Mouse (Mus musculus): ENCODE results near the gene Capza2.

Gene Capza2

GRCm38 (mm10) chr6:17635615-17636284, at the start of gene Capza2:
Gene Capza2, plus strand, starts transcription at chr6:17636234.
- in situ Hi-C loops (cut with MboI; ENCODE audit: low sequenced_read_pairs) = no loop called here

GRCm38 (mm10) chr6:17589049-17589952, 46.7 kb upstream of the Capza2 start:
- in situ Hi-C loops (cut with MboI; ENCODE audit: low sequenced_read_pairs) = loop anchor here (5.0 kb wide), 1 partner anchor 227 kb away; no protein-coding TSS in a partner anchor

GRCm38 (mm10) chr6:17589953-17590627, 45.9 kb upstream of the Capza2 start:
- in situ Hi-C loops (cut with MboI; ENCODE audit: low sequenced_read_pairs) = loop anchor here (5.0 to 10.0 kb wide), 2 partner anchors 228 to 485 kb away; no protein-coding TSS in a partner anchor

- in situ Hi-C loops (cut with MboI; ENCODE audit: low sequenced_read_pairs) = loop anchor here (10.0 kb wide), 1 partner anchor 489 kb away; no protein-coding TSS in a partner anchor
Measured at GRCm38 (mm10) chr6:17593971-17594370, 42.1 kb upstream of the Capza2 start.

- in situ Hi-C loops (cut with MboI; ENCODE audit: low sequenced_read_pairs) = loop anchor here (10.0 kb wide), 1 partner anchor 491 kb away; no protein-coding TSS in a partner anchor
Measured at GRCm38 (mm10) chr6:17595712-17596462, 40.1 kb upstream of the Capza2 start.

DNA sequence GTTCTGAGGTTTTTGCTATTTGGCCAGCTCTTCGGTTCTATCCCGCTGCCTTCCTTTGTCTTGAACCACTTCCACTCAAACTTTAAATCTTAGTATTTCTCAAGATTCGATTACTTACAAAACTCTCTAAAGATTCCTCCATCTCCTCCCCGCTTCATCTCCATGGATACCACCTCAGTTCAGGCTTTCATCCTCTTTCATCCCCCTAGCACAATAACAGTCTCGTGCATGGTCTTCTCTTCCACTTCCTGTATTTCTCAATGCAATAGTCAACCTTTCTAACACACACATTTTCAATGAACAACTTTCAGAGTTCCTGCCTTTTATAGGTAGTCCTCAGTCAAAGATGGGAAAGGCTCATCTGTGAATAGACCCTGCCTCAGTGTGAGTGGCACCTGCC, 36.7 kb upstream of the Capza2 start:
- in situ Hi-C loops (cut with MboI; ENCODE audit: low sequenced_read_pairs) = loop anchor here (10.0 kb wide), 1 partner anchor 495 kb away; no protein-coding TSS in a partner anchor

GRCm38 (mm10) chr6:17601526-17601925, 34.5 kb upstream of the Capza2 start:
- in situ Hi-C loops (cut with MboI; ENCODE audit: low sequenced_read_pairs) = no loop called here

GRCm38 (mm10) chr6:17606915-17607314, 29.1 kb upstream of the Capza2 start:
- in situ Hi-C loops (cut with MboI; ENCODE audit: low sequenced_read_pairs) = no loop called here

DNA sequence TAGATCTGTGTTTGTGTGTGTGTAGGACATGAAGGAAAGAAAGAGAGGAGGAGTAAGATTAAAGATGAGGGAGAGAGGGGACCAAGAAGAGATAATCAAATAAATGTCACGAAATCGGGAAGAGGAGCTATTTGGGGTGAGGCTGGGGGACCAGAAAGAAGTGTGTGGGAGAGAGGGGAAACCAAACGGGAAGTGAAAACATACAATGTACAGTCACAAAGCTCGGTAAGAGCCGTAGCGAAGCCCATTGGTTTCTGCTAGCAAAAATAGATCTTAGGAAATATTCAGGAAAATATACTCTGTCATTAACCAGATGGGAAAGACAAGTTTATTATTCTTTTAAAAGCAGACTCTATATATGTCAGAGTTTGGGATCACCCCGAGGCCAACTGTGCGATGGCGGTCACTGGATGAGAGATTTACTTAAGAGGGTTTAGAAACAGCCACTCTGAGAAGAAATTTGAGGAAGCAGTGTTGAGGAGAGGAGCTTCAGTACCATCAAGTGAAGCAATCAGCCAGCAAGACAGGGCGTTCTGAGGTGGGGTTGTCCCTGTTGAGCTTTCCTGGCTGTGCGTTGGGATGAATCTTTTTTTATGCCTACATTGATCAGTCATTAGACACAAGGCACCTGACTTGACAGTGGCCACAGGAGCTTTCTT, 24.6 kb upstream of the Capza2 start:
- in situ Hi-C loops (cut with MboI; ENCODE audit: low sequenced_read_pairs) = no loop called here

- in situ Hi-C loops (cut with MboI; ENCODE audit: low sequenced_read_pairs) = no loop called here
Measured at GRCm38 (mm10) chr6:17612652-17613051, 23.4 kb upstream of the Capza2 start.

DNA sequence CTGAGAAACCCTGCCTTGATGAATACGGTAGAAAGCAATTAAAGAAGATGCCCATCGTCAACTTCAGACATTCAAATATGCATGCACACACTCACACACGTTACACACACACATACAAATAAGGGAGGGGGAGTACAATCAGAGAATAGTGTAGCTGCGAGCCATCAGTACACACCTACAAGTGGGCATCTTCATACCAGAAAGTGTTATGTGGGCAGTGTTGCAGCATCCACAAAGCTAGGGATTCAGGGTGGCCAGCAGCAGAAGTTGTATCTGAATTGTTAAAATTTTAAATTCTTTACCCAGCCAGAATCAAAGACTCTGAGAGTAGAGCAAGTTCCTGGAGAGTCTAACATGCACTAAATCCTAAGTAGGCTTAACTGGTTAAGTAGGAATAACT, 15.2 kb upstream of the Capza2 start:
- in situ Hi-C loops (cut with MboI; ENCODE audit: low sequenced_read_pairs) = no loop called here

GRCm38 (mm10) chr6:17621436-17621835, 14.6 kb upstream of the Capza2 start:
- in situ Hi-C loops (cut with MboI; ENCODE audit: low sequenced_read_pairs) = no loop called here

DNA sequence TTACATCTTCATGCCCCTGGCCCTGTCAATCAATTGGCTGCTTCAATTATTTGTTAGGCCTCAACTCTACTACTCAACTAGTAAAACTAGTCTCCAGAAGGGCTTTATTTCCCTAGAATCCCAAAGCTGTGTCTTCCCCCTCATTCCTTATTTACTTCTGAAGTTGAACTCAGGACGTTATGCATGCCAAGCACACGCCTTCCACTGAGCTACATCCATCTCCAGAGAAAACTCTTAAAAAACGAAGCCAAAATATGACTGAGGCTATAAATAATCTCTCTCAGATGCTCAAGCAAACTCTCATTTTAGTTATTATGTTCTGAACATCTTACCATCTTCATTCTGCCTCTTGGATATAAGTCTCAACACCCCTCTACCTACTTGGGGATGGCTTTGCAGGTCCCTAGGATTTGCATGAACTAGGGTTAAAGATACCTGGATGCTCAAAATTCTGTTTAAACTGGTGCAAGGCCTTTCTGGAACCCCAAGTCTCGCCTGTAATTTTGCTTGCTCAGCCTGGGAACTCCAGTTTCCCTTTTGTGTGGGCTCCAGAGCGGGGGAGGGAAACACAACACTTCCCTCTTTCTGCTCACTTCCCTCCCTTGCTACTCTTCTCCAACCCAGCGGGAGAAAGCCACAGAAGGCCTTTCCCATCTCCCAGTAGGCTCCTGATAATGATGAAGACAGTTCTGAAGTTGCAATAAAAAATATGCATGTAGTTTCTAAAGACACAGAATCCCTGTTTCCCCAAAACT, 7.2 kb upstream of the Capza2 start:
- in situ Hi-C loops (cut with MboI; ENCODE audit: low sequenced_read_pairs) = no loop called here

- in situ Hi-C loops (cut with MboI; ENCODE audit: low sequenced_read_pairs) = no loop called here
Measured at GRCm38 (mm10) chr6:17629756-17630155, 6.3 kb upstream of the Capza2 start.

- in situ Hi-C loops (cut with MboI; ENCODE audit: low sequenced_read_pairs) = no loop called here
Measured at GRCm38 (mm10) chr6:17631611-17632010, 4.4 kb upstream of the Capza2 start.

DNA sequence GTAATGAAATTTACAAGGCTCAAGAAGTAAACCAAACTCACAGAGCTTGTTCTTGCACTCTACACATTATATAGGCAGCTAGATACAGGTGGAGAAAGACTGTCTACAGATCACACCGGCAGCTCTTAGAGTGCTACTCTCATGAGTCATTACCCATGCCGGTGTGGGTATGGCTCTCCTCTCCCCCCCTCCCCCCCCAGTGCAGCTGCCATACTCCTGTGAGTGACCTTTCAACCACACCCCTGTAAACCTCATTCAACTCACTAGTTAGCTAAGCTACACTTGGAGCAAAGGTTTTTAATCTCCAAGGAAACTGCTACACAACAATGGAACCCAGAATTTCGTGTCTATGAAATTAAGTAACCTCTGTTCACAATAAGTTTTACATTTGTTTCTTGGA, 2.2 kb upstream of the Capza2 start:
- in situ Hi-C loops (cut with MboI; ENCODE audit: low sequenced_read_pairs) = no loop called here

- in situ Hi-C loops (cut with MboI; ENCODE audit: low sequenced_read_pairs) = no loop called here
Measured at GRCm38 (mm10) chr6:17634992-17635391, 1.0 kb upstream of the Capza2 start.

- in situ Hi-C loops (cut with MboI; ENCODE audit: low sequenced_read_pairs) = no loop called here
Measured at GRCm38 (mm10) chr6:17636764-17637170, 733 bp downstream of the Capza2 start.

All from CH12F3 (cell line).